Mouse (Mus musculus): ENCODE measurements around the gene Cdh26. TPM values are rescaled to one million over a fixed set of nuclear protein-coding genes. Genes with fewer than 3 reads are reported as not detected.

The Cdh26 gene
- total RNA-seq (2021) = not detected

- no peak for DNase-seq (ENCODE audit: low spot score)
- intact Hi-C loops (cut with DNase I) = no loop called here
Observed at GRCm38 (mm10) chr2:178430231-178430630, at the start of gene Cdh26. Gene Cdh26 (plus strand): TSS chr2:178430531.

- intact Hi-C loops (cut with DNase I) = no loop called here
- no peak for DNase-seq (ENCODE audit: low spot score)
Observed at GRCm38 (mm10) chr2:178407053-178407815, 23.1 kb upstream of the Cdh26 start, which contains the start of gene Sycp2. Gene Sycp2 (minus strand): TSS chr2:178407685.

DNA sequence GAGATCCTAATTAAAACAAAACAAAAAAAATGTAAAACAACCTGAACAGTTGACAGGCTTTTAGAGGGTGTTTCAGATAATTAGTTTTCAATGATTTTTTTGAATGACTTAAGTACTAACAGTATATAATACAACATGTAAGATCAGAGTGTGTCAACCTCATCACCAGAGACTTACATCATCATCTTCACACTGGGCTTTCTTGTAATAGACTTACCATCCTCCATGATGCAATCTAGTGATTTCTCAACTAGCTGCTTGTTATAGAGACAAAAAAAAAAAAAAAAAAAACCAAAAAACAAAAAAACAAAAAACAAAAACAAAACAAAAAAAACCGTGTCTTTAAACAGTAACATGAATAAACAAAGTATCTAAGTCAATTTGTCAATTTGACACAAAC lies 21.3 kb upstream of the Cdh26 start:
- intact Hi-C loops (cut with DNase I) = no loop called here

GRCm38 (mm10) chr2:178410286-178410685 lies 20.0 kb upstream of the Cdh26 start:
- DNase-seq (ENCODE audit: low spot score) = no peak
- intact Hi-C loops (cut with DNase I) = no loop called here

More for the DNA sequence above, 21.3 kb upstream of the Cdh26 start:
- DNase-seq (ENCODE audit: low spot score) = no peak

DNA sequence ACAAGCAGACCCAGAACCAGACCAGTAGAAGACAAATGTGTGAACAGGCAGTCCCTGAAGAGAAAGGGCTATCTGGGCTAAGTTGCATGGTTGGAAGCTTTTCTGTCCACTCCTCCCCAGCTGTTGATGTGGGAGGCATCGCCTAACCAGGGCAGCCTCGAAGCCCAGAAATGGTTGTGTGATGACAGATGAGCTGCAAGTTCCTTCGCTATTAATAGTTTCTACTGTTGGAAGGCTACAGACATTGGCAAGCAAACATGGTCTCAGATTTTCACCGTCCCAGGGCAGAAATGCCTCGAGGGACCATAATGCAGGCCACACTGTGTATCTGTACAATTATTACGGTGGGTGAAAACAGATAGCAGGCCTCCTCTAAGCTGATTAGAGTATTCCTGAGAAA lies 17.7 kb upstream of the Cdh26 start:
- DNase-seq (ENCODE audit: low spot score) = peak; percentile 40
- intact Hi-C loops (cut with DNase I) = no loop called here

DNA sequence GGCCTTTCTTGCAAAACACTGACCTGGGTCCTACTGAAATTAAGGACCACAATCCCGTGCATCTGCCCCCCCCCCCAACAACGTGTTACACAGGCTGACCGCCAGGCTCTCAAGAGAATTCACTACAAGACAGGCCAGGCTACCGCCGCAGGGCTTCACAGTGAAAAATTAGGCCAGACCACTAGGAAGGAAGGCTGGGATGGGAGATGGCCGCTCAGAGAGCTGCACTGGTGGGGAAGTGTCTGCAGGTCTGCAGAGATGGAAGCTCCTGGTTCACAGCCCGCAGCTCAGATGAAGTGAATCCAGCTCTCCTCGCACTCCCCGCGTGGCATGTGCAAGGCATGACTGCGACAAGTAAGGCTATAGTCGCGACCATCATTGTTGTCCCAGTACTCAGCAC lies 17.2 kb upstream of the Cdh26 start:
- intact Hi-C loops (cut with DNase I) = no loop called here
- DNase-seq (ENCODE audit: low spot score) = no peak

GRCm38 (mm10) chr2:178413481-178414260 lies 16.7 kb upstream of the Cdh26 start:
- no peak for DNase-seq (ENCODE audit: low spot score)
- intact Hi-C loops (cut with DNase I) = no loop called here

GRCm38 (mm10) chr2:178414261-178415149 lies 15.8 kb upstream of the Cdh26 start, which contains the start of the genes Ppp1r3d and Fam217b:
Gene Ppp1r3d (minus strand): TSS chr2:178414472.
Gene Fam217b (plus strand): TSS chr2:178414524.
- DNase-seq (ENCODE audit: low spot score) = no peak
- intact Hi-C loops (cut with DNase I) = no loop called here

DNA sequence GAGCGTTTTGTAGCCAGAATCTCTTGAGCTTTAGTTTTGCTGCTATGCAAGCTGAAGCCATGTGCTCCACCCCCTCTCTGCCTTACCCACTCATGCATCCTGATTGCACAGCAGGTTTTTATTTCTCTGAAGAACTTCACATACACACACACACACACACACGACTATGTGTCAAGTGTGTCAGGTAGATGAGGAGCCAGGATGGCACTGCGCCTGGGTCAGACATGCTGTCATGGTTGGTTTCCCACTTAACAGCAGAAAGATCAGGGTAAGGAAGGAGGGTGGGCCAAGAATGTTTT lies 15.2 kb upstream of the Cdh26 start:
- no peak for DNase-seq (ENCODE audit: low spot score)
- intact Hi-C loops (cut with DNase I) = no loop called here

DNA sequence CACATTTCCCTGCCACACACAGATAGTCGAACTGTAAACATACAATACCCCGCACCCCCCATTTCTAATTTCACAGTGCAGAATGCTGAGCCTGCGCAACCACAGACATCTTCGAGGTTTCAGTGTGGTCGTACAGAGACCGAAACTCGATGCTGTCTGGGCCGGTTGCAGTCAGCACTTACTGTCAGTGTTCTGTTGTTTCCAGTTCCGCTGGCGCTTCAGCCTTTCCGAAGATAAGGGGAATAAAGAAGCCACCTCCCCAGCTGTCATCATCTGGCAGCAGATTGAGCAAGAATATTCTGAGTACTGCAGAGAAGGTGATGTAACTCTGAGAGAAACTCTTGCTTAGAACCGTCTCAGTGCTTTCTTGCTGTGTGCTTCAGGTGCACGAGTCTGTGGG lies 13.9 kb upstream of the Cdh26 start:
- intact Hi-C loops (cut with DNase I) = no loop called here
- no peak for DNase-seq (ENCODE audit: low spot score)

DNA sequence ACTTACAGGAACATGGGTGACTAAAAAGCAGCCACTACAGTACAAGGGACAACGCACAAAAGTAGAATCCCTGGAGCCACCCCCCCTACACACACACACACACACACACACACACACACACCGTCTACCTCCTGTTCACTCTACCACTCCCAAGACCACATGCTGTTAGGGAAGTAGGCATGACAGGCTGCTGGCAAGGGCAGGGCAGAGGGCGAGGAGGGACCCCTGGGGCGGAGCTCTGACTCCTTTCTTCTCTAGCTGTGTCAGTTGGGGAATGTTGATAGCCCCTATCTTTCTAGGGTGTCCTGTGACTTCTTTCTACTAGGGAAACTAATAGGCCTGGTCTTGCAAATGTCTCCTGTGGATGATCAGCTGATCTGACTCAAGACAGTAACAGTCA lies 13.4 kb upstream of the Cdh26 start:
- no peak for DNase-seq (ENCODE audit: low spot score)
- intact Hi-C loops (cut with DNase I) = no loop called here

- intact Hi-C loops (cut with DNase I) = loop anchor here (10.0 kb wide), 1 partner anchor 154 kb away; no protein-coding TSS in a partner anchor
Observed at GRCm38 (mm10) chr2:178420576-178420975, 9.8 kb upstream of the Cdh26 start.

GRCm38 (mm10) chr2:178421603-178422002 lies 8.7 kb upstream of the Cdh26 start:
- DNase-seq (ENCODE audit: low spot score) = no peak
- intact Hi-C loops (cut with DNase I) = loop anchor here (10.0 kb wide), 1 partner anchor 153 kb away; no protein-coding TSS in a partner anchor

More at GRCm38 (mm10) chr2:178420576-178420975, 9.8 kb upstream of the Cdh26 start:
- no peak for DNase-seq (ENCODE audit: low spot score)

DNA sequence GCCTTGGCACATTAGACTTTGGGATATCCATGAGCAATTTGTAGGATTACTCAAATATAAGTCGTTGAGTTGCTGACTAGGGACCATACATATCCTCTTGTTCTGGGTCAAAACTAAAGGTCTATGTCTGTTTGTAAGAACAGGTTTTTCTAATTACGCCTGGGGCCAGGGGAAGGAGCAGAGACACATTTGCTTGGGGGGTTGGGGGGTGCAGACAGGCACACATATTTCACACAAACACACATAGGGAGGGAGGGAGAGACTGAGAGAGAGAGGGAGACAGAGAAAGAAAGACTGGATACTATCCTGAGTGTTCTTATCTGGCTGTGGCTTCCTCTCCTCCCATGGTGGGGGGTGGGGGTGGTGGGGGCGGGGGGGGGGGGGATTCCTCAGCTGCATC lies 8.1 kb upstream of the Cdh26 start:
- no peak for DNase-seq (ENCODE audit: low spot score)
- intact Hi-C loops (cut with DNase I) = loop anchor here (10.0 kb wide), 1 partner anchor 153 kb away; no protein-coding TSS in a partner anchor

DNA sequence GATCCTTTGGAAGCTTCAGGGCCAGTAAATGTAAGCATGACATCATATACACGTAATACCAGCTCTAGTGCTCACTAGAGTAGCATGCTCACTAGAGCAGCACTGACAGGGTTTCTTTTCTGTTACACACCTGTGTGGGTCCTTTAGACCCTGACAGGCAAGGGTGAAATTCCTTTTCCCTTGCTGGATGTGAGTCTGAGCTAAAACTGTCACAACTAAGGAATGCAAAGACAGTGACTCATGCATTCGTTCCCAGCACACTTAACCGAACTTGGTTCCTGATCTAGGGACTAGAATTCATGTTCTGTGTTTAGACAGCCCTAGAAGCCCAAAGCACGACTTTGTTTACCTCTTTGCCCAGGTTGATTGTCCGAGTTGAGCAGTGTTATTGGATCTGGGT lies 7.1 kb upstream of the Cdh26 start:
- DNase-seq (ENCODE audit: low spot score) = no peak
- intact Hi-C loops (cut with DNase I) = loop anchor here (10.0 kb wide), 1 partner anchor 152 kb away; no protein-coding TSS in a partner anchor

DNA sequence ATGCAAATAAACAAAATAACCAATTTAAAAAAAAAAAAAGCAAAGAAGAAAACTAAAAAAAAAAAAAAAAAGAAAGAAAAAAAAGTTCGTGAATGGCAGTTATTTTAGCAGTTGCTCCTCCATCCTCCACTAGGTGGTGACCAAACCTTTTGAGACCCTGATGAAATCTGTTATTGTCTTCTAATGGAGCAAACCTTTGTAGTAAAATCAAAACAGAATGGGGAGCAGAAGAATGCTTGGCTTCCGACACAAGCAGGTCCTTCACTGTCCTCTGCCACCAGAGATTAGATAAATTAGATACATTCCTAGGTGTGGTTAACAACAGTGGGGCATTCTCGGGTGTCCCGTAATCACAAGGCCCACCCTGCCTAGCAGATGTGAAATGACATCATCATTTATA lies 4.1 kb upstream of the Cdh26 start:
- intact Hi-C loops (cut with DNase I) = loop anchor here (2.0 to 10.0 kb wide), 3 partner anchors 81 to 239 kb away; no protein-coding TSS in a partner anchor
- DNase-seq (ENCODE audit: low spot score) = no peak

DNA sequence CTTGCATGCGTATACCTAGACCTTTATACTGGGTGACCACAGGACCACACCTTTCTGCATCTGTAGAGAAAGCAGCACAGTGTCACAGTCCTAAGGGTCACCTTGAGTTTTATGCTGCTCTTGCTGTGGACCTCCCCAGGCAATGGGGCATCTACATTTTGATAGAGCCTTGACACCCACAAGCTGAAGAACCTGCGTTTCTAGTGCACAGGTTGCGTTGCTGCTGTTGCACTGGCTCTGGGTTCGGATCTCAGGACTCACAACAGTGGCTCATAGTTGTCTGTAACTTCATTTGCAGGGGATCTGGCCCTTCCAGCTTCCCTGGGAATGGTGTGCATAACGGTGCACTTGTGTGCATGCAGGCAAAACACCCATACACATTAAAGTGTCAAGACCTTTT lies 3.1 kb upstream of the Cdh26 start:
- intact Hi-C loops (cut with DNase I) = loop anchor here (2.0 to 10.0 kb wide), 3 partner anchors 80 to 238 kb away; no protein-coding TSS in a partner anchor
- DNase-seq (ENCODE audit: low spot score) = no peak

- intact Hi-C loops (cut with DNase I) = loop anchor here (5.0 to 10.0 kb wide), 2 partner anchors 79 to 147 kb away; no protein-coding TSS in a partner anchor
- no peak for DNase-seq (ENCODE audit: low spot score)
Observed at GRCm38 (mm10) chr2:178428183-178428582, 2.1 kb upstream of the Cdh26 start.

DNA sequence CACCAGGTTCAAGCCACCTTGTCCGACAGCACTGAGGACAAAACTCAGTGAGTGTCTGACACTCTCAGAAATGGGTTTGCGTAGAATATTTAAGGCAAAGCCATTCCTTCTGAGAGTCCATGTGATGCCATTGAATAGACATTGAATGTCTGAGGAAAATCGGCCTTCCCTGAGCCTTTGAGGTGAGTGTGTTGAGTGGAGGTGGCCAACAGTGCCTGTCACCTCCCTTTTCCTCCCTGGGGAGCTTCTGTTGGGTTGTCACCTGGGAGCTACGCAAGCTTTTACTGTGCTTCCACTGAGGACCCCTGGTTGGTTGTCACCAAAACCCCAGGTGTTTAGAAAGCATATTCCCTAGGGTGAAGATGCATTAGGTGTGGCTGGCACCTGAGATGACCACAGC lies 1.7 kb upstream of the Cdh26 start:
- intact Hi-C loops (cut with DNase I) = loop anchor here (5.0 to 10.0 kb wide), 2 partner anchors 79 to 146 kb away; no protein-coding TSS in a partner anchor
- DNase-seq (ENCODE audit: low spot score) = no peak

- no peak for DNase-seq (ENCODE audit: low spot score)
- intact Hi-C loops (cut with DNase I) = loop anchor here (5.0 to 10.0 kb wide), 2 partner anchors 78 to 145 kb away; no protein-coding TSS in a partner anchor
Observed at GRCm38 (mm10) chr2:178429426-178429825, 905 bp upstream of the Cdh26 start.

Measured in heart, postnatal 25 days (tissue).